Mouse (Mus musculus) cerebellum, postnatal 36 days (tissue): Measurements from ENCODE around the gene Bcl2l13.
A peak's percentile ranks its signal among the peaks of the same experiment; 100 is the strongest.
"Not testable (repeated sequence)": the region's sequence is repeated elsewhere in the genome, so short reads cannot be mapped to it uniquely, and the experiment has no call there.

Experiments
- DNase-seq, 2 experiments: peaks; one replicate each; pipeline ENCODE4 v3.0.0; 2021 to 2022; ENCODE audit warnings: mixed read lengths in 2 of 2

The Bcl2l13 gene

DNA sequence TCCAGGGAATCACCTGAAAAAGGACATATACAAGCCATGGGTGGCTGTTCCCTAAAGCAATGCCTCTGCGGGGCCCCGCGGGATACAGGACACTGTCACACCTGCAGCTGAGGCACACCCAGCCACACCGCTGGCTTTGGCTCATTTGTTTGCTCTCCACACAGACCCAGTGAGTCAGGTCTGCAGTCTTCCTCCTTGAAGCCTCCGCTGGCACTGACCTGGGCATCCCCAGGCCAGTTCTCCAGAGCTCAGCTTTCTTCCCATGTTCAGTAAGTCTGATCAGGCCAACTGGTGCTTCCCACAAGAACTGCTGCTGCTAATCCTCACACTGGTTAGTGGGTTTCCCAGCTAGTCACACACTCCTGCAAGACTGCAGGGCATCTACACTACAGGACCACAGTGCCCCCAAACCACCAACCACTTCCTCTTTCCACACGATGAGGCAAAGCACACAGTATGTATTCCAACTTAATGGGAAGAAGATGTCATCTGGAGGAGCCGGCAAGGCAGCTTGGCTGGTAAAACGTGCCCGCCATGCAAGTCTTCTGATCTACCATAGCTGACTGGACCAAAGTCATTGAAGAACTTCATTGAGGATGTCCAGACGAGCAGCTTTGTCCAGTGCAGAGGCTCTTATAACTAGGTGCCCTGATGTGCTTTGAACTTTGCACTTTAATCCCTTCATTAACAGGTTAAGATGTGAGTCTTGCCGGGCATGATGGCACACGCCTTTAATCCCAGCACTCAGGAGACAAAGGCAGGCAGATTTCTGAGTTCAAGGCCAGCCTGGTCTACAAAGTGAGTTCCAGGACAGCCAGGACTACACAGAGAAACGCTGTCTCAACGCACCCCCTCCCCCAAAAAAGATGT lies 66.0 kb downstream of the Bcl2l13 start:
- DNase-seq, result no peak

DNA sequence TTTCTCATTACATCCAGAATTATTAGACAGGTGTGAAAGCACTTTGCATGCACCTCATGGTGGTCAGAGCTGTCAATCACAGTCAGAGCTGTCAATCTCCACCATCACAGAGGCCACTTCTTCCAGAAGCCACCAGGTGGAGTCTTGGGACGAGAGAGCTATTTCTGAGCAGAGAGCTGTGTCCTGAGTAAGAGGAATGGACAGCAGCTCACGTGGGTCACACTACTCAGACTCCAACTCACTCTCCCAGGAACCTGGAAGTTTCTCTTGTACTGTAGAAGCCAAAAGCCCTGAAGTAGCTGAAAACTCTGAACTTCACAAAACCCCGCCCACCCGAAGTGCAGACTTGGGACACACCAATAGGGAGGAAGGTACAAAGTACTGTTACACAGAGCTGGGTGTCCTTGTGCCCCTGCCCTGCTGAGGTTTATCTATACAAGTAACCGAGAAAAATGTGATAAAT lies 67.5 kb downstream of the Bcl2l13 start:
- no peak for DNase-seq

DNA sequence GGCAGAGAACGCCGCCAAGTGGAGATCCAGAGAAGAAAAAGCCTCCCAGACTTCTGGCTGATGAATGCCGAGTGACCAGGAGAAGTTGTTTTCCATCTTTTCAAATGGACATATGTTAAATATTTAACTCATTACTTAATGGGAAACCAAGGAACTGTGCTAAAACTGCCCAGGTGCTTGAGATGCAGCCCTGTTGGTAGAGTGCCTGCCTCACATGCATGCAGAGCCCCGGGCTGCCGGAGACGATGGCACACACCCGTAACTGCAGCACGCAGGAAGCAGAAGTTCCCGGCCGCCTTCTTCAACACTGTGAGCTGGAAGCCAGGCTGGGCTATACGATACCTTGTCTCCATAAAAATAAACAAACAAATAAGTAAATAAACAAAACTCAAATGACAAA lies 67.9 kb downstream of the Bcl2l13 start:
- no peak for DNase-seq

DNA sequence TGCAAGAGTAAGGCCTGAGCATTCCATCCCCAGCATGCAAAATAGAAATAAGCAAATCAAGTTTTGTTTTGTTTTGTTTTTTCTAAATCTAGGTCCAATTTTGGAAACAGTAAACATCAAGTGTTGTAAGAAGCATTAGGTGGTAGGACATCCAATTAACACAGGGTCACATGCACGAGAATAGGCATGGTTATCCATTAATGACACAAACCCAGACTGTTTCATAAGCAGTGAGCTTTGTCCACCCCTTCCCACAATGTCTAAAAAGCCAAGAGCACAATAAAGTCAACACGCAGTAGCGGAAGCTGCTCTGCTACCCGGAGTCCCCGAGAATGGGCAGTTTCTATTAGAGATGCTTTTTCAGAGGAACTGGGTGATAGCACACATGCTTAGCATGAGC lies 69.1 kb downstream of the Bcl2l13 start:
- no peak for DNase-seq

DNA sequence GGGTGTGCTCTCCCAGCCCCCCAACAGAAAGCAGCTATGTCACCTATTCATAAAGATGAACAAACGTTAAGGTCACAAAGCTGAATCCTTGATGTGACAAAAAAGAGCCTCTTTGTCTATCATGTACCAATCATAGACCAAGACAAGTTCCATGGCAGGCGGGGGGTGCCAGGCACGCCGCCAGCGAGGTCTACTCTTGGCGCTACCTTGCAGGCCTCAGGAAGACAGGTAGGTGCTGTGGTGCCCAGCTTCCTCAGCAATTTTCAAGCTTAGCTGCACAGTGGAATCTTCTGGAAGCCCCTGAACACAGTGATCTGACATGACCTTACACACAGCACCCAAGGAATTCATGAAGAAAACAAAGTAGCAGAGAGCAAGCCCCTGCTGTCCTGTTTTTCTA lies 70.5 kb downstream of the Bcl2l13 start:
- no peak for DNase-seq

DNA sequence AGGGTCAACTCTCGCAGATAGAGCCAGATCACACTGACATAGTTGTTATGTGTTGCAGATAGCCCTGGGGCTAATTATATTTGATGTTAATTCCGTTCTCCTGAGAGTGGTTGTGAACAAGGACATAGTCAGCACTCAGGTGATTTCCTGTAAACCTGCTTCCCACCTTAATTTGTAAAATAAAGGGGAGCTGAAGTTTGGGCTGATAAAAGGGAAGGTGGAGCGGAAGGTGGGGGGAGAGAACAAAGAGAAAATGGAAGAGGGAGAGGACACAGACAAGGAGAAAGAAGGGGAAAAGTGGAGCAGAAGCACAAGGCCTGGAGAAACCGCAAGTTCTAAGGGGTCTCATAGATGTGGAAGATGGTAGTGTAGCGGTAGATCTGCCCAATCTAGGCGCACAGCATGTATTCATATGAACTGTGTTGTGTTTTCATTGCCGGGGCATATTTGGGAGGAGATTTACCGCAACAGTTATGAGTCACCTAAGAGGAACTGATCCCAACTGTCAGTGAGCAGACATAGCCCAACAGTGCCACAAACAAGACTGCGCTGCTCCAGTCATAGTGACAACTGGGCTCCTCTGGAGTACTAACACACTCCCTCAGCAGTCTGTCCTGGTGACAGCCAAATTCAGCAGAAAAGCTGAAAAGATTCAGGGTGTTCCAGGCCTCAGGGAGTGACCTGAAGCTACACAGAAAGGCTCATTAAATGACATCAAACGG lies 72.0 kb downstream of the Bcl2l13 start:
- DNase-seq, result not testable (repeated sequence)

DNA sequence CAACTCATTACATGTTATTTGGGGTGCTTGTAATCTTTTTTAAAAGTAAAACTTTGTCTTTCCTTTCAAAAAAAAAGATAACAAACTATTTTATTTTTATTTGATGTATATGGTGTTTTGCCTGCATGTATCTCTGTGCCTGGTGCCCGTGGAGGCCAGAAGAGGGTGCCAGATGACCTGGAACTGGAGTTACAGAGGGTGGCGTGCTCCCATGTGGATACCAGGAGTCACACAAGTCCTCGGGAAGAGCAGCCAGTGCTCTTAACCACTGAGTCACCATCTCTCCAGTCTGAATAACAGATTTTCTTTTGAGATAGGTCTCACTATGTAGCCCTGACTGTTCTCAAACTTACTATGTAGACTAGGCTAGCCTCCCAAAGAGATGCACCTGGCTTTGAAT lies 73.5 kb downstream of the Bcl2l13 start:
- no peak for DNase-seq

DNA sequence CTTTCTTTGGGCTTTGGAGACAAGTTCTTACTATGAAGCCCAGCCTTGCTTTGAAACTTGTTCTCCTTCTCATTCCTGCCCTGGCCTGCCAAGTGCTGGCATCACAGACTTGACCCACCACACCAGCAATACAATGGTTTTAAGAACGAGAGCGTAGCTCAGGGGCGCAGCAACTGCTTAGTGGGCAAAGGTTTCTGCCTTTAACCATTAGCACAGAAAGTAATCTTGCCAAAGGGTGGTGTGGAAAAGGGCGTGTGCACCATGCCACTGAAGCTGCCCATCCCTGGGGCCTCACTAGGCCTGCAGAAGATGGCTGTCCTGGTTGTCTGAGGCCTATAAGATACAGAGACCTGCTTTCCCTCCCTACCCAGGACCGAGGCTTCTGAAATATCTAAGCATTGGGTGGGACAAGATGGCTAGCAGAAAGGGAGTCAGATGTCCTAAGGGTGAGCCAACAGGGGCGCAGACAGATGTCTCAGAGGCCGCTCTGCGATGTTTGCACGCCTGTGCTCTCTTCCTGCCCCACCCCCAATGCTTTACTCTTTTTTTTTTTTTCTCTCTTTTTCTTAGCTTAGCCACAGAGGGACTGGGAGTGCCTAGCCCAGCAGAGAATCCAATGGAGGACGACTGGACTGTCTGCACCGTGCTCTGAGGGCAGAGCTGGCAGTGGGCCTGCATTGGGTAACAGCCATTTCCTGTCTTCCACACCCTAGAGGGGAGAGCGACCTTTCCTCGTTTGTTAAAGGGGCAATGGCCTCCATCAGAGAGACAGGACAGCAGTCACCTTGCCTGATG lies 75.4 kb downstream of the Bcl2l13 start:
- DNase-seq, result no peak

DNA sequence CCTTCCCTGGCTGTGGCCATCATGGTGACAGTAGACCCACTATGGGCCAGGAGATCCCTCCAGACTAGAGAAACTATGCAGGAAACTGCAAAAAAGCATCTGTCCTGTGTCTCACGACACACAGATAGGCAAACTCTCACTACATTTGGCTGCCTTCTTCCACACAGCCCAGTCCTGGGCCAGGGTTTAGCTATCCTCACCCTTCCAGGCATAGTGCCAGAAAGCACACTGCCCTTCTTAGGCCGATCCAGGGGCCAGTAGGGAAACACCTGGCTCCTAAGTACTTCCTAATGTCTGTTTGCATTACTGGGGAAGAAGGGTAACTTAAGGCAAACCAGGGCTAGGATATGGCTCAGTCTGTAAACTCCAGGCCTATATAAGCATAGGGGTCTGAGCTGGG lies 76.9 kb downstream of the Bcl2l13 start:
- DNase-seq, result no peak

DNA sequence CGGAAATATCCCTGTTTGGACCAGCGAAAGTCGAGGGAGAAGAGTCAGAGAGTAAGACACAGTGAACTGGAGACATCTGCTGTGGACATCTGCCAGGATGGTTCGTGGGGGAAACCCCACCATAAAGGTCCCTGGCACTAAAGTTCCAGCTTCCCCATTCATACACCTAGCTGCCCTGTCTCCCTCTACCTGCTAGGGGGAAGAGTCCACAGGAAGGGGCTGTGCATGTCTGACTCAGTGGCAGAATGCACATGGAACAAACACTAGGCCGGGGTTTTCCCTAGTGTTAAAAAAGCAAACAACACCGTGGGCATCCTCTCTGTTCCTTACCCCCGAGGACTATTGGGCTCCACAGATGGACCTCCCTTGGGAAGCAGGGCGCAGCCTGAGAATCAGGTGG lies 77.8 kb downstream of the Bcl2l13 start:
- no peak for DNase-seq

DNA sequence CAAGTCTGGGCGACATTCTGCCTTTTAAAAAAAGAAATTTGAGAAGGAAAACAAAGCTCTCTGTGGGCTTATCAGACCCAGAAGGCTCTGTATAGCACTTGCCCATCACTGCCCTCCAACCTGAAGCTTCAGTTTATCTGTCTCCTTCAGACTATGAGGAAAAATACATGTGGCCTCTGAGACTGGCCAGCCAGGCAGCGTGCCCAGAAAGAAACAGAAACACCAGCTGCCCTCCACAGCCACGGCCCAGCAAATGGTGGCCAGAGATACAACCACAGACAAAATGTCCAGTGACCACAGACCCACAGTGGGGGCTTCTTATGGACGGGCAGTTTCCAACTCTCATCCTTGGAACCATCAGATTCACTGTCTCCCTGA lies 78.5 kb downstream of the Bcl2l13 start:
- no peak for DNase-seq

DNA sequence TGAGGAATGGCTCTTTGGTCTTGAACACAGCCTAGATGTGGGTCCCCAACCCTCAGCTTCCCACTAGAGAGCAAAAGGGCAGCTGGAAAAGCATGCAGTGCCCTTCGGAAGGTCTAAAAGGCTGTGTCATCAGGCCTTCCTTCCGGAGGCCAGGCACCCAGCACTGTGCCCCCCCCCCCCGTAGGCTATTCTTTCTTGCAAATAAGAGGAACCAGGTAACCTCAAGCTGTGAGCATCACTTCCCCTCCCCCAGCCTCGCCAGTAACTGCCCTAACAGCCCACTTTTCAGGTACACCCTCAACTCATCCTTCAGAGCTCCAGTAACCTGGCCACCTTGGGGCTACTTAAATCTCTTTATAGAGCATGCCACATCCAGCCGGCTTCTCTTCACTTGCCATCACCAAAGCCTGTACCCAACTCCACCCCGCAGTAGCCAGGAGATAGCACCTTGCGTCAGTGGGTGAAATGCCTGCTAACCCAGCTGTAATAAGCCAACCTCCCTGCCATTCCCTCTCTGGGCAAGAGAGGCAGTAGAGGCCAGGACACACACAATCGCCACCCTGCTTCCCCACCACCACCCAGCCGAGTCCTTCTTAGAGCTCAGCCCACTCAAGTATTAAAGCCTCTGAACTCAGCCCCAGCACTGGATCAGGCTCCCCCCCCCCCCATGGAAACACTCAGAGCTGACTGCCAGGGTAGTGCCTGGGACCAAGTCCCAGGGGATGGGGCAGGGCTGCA lies 79.1 kb downstream of the Bcl2l13 start:
- DNase-seq, result no peak

DNA sequence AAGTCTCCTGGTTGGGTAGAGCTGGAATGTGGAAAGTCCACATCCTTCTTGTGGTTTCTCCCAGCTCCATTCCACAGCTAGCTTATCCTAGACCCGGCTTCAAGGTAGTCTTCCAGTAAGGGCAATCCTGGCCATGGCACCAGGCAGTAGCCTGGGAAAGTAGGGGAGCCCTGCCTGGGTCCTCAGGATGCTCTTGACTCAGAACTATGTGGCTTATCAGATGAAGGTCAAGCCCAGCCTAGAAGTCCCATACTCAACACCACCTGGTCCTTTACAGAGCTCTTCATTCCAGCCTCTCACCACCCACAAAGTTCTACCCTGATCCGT lies 79.6 kb downstream of the Bcl2l13 start:
- DNase-seq, result no peak

DNA sequence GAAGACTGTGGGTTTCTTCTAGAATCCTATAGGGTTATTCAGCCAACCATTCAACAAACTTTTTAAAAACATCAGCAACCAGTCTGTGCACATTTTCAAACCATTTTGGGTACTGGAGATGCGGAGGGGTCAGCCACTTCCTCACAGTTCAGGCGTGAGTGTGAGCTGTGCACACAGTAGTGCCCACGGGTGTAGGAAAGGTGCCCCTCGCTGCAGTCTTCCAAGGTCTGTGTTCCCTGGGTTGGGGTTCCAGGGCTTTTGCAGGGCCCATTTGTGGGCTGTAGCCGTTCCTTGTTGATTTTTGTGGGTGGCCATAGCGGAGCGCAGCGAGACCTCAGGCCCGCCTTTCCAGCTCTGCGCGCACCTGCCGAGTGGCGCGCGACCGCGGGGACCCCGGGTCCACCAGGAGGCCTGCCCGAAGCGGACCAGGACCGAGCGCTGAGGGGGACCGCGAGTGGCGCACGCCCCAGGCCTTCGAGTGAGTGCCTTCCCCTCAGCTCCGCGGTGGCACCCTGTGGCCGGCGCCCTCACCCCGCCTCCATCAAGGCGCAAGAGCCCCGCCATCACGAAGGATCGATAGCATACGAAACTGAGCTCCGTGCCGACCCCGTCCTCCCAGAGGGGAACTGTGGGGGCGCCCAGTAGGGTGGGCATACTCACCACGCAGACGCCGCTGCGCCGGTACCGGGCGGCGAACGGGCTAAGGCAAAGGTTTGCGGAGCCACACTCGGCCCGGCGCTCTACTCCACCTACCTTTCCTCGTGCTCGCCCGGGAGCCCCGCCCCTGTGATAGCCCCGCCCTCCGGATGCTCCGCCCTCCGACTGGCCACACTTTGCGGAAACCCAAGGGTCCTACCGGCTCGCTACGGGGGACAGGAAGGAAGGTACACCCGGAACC lies 80.3 kb downstream of the Bcl2l13 start, which contains the start of gene Bid:
TSS of gene Bid (minus strand) at position 780 of the 898 bp plus-strand sequence.
- peak; percentile 48 to 59 for DNase-seq

DNA sequence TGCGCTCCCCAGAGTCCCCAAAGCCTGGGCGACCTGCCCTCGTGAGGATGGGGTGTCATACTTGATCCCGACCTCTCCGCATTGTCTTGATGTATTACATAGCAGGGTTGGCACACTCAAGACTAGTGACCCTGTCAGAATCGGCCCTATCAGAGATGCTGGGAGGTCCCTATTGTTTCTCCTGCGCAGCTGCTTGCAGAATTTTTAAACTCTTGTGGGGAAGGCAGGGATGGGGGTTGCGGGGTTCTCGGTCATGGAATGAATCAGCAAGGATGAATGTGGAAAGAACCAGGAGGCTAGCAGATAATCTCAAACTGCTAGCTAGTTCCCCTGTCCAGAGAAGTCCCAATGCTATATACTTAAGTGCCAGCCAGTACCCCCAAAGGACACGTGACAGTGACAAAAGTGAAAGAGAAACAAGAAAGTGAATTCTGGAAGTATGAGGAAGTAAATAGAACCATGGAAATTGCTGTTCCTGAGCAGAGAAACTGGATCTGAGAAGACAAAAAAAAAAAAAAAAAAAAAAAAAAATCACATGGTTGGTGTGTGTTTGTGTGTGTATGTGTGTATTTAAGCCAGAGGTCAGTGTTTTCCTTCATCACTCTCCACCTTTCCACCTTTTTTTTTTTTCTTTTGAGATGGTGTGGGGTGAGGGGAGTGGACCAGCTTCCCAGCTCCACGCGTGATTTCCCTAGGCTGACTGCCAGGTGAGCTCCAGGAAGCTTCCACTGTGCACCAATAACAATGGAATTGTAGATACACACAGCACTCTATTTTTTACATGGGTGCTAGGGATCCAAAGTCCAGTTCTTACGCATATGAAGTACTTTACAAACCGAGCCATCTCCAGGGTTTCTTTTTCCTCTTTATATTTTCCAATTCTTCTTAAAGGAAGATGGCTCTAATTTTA lies 81.2 kb downstream of the Bcl2l13 start:
- not testable (repeated sequence) for DNase-seq

DNA sequence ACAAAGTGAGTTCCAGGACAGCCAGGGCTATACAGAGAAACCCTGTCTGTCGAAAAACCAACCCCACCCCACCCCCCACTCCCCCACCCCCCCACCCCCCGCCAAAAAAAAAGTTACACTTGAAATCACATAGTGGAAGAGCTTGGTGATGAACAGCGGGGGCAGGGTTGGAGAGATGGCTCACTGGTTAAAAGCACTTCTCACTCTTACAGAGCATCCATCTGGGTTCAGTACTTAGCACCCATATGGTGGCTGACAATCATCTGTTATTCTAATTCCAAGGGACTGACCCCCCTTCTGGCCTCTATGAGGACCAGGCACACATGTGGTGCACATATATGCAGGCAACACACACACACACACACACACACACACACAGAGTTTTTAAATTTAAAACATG lies 82.0 kb downstream of the Bcl2l13 start:
- DNase-seq, result no peak

DNA sequence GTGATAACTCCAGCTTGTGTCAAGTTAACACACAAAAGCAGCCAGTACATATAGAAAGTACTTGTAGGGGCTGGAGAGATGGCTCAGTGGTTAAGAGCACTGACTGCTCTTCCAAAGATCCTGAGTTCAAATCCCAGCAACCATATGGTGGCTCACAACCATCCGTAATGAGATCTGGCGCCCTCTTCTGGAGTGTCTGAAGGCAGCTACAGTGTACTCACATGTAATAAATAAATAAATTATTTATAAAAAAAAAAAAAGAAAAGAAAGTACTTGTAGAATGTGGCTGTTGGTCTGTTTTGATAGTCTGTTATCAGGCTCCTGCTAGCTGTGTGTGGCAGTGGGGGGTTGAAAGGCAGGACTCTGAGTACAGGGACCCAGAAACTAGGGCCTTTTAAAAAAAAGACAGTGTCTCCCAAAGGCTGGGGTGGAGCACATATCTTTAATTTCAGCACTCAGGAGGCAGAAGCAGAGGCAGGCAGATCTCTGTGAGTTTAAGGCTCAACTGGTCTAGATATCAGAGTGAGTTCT lies 88.8 kb downstream of the Bcl2l13 start:
- DNase-seq, result not testable (repeated sequence)

DNA sequence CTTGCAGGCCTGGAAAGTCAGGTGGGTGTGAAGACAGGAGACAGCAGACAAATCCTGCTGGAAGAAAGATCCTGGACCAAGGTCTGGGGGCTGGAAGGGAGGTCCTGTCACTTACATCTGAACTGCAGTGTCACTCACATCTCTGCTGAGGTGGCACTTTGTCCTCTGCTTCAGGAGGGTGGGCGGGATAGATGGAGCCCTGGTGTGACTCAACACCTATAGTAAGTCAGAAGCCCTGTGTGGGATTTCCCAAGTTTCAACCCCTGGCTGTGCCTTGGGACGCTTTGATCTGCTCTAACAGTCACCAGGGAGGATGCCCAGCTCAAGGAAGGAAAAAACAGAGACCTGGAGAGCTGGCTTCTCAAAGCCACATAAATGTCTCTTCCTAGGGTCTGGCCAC lies 90.9 kb downstream of the Bcl2l13 start:
- DNase-seq, result no peak

DNA sequence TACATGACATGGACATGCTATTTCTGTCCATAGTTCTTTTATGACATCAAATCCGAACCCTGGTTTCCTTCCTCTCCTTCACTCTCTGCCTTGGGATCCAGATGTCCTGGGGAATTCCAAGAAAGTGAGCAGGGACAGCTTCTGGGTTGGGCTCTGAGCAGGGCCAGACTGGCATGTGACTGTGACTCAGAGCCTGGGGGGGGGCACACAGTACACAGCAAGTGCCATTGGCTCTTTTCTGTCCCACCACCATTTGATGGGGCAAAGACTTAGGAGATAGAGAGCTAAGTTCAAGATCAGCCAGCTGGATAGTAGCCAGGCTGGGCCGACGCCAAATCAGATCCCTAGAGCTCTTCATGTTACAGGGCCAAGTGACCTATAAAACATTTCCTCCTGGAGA lies 91.8 kb downstream of the Bcl2l13 start:
- DNase-seq, result peak; percentile 42 to 50

DNA sequence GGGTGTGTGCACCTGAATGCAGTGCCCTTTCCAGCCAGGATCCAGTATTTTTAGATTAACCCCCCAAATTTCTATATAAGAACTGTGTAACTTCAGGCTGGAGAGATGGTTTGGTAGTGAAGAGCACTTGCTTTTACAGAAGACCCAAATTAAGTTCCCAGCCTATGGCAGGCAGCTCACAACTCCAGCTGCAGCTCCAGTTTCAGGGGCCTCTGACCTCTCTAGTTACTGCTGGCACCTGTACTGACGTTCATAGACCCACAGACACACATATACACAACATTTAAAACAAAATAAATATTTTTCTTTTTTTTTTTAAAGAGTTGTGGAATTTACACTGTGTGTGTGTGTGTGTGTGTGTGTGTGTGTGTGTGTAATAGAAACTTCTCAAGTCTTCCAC lies 93.4 kb downstream of the Bcl2l13 start:
- DNase-seq, result no peak
